In genomic region chr19:21651664-21652063, GRCm38 (mm10) we compare ENCODE assay signal across 9 mouse cellular contexts. TPM values are rescaled to one million over a fixed set of nuclear protein-coding genes. Genes with fewer than 3 reads are reported as not detected.
DNase-seq lines count a peak whose midpoint lies in the region; ATAC-seq and TF ChIP-seq lines count a peak whose summit lies in the region.
"Had no signal": no experiment of that assay in that cellular context is flagged by ENCODE, and none has a peak within 500 bp of the region (broad histone marks: within the 10 kb centered on the region; RNA-seq: fewer than 3 reads in every experiment).

No protein-coding gene starts in this region.

- H3K36me3 ChIP-seq in lung, embryonic 15.5 days, result no peaks in the 10 kb centered on the region
- no peaks in the 10 kb centered on the region for H3K36me3 ChIP-seq in intestine, postnatal 0 days (ENCODE audit: control insufficient read depth, insufficient read depth)
- H3K36me3 ChIP-seq in neural tube, embryonic 13.5 days, result no peaks in the 10 kb centered on the region

- H3K27me3 ChIP-seq in lung, embryonic 15.5 days, result no peaks in the 10 kb centered on the region
- no peaks in the 10 kb centered on the region for H3K27me3 ChIP-seq in intestine, postnatal 0 days (replicated peaks; ENCODE audit: control insufficient read depth, insufficient read depth, low read length)
- H3K27me3 ChIP-seq in neural tube, embryonic 13.5 days, result no peaks in the 10 kb centered on the region

- H3K4me1 ChIP-seq in lung, embryonic 15.5 days, result peaks cover 24% of the 10 kb centered on the region
- peaks cover 6% of the 10 kb centered on the region; the same call in 1 of the 2 replicates for H3K4me1 ChIP-seq in embryonic fibroblast, embryonic 13.5 days (ENCODE audit: control insufficient read depth, insufficient read depth, low read length)
- H3K4me1 ChIP-seq in intestine, postnatal 0 days (replicated peaks; ENCODE audit: control insufficient read depth, insufficient read depth, low read length), result peaks cover 6% of the 10 kb centered on the region
- peaks cover 48% of the 10 kb centered on the region for H3K4me1 ChIP-seq in neural tube, embryonic 13.5 days (replicated peaks)

- peak overlapping the region; percentile 98 for H3K27ac ChIP-seq in lung, embryonic 15.5 days
- peak overlapping the region; percentile 90 for H3K27ac ChIP-seq in embryonic fibroblast, embryonic 13.5 days (ENCODE audit: insufficient read depth, low read length)
- peak overlapping the region; percentile 98 for H3K27ac ChIP-seq in intestine, postnatal 0 days (ENCODE audit: low read depth, low read length)
- no peak overlapping the region for H3K27ac ChIP-seq in neural tube, embryonic 13.5 days (replicated peaks)

- H3K9me3 ChIP-seq in lung, embryonic 15.5 days, result no peaks in the 10 kb centered on the region
- no peaks in the 10 kb centered on the region for H3K9me3 ChIP-seq in intestine, postnatal 0 days (ENCODE audit: control insufficient read depth)
- no peaks in the 10 kb centered on the region for H3K9me3 ChIP-seq in neural tube, embryonic 13.5 days

- DNase-seq in lung, postnatal 10 days, result no peak
- DNase-seq in adrenal gland, adult 18-20 months (ENCODE audit: low spot score in 2 of 2), result no peak
- DNase-seq in spleen, postnatal 4 days (ENCODE audit: low spot score in 2 of 2), result no peak
- no peak for DNase-seq in cerebellum, adult 9-10 months
- DNase-seq: adrenal gland, adult 2 months had no signal

- no peak for TF ChIP-seq CTCF in embryonic fibroblast, embryonic 13.5 days (IDR thresholded peaks at IDR 0.05; ENCODE audit: borderline replicate concordance, insufficient read depth, low read length)
- TF ChIP-seq CTCF in intestine, postnatal 0 days (IDR thresholded peaks at IDR 0.05; ENCODE audit: low read depth), result no peak

- H3K9ac ChIP-seq in lung, embryonic 15.5 days, result peak overlapping the region; percentile 79
- H3K9ac ChIP-seq in intestine, postnatal 0 days (ENCODE audit: low read depth, low read length), result peak overlapping the region; percentile 93; the same call in 1 of the 2 replicates
- peak overlapping the region; percentile 97 for H3K9ac ChIP-seq in neural tube, embryonic 13.5 days

- TF ChIP-seq POLR2A in embryonic fibroblast, embryonic 13.5 days (IDR thresholded peaks at IDR 0.05; ENCODE audit: low read depth, low read length), result no peak

- no peak for ATAC-seq in lung, embryonic 15.5 days (ENCODE audit: borderline replicate concordance, extremely low read depth, low FRiP score, low TSS enrichment)
- no peak for ATAC-seq in intestine, postnatal 0 days
- no peak for ATAC-seq in neural tube, embryonic 13.5 days (ENCODE audit: low read depth)

- H3K4me3 ChIP-seq in lung, embryonic 15.5 days, result peak overlapping the region; percentile 70
- peak overlapping the region; percentile 72 for H3K4me3 ChIP-seq in embryonic fibroblast, embryonic 13.5 days (ENCODE audit: insufficient read depth, low read length)
- peak overlapping the region; percentile 94 for H3K4me3 ChIP-seq in intestine, postnatal 0 days (ENCODE audit: low read depth, low read length)
- H3K4me3 ChIP-seq in neural tube, embryonic 13.5 days, result peak overlapping the region; percentile 93

- 25% methylated on average over 6 of the region's 6 CpGs for WGBS in lung, embryonic 15.5 days
- 17% methylated on average over 6 of the region's 6 CpGs for WGBS in intestine, postnatal 0 days
- WGBS in neural tube, embryonic 13.5 days, result 53% methylated on average over 6 of the region's 6 CpGs

- H3K4me2 ChIP-seq in lung, embryonic 15.5 days, result peak overlapping the region; percentile 66
- H3K4me2 ChIP-seq in intestine, postnatal 0 days (replicated peaks; ENCODE audit: low read depth), result peak overlapping the region; percentile 74
- H3K4me2 ChIP-seq in neural tube, embryonic 13.5 days, result peak overlapping the region; percentile 81

RNA-seq across cellular contexts. Expression of gene 1110059E24Rik, which starts 1.1 kb away (rescaled TPM):
- polyA plus RNA-seq in lung, embryonic 15.5 days (2015; fragmentation: Nextera tagmentation; extraction: Ambion mirVana), result 66.7 and 70.2 TPM in 2 replicates
- 28.4 and 38.7 TPM in 2 replicates for polyA plus RNA-seq in embryonic fibroblast, embryonic 13.5 days (2011; ENCODE audit: insufficient read length, low read depth, missing spikeins)
- polyA plus RNA-seq in intestine, postnatal 0 days (2015; fragmentation: Nextera tagmentation; extraction: Ambion mirVana), result 45.9 and 46.5 TPM in 2 replicates
- polyA plus RNA-seq in neural tube, embryonic 13.5 days (2015; fragmentation: Nextera tagmentation; extraction: Ambion mirVana), result 54.8 and 63.1 TPM in 2 replicates
- total RNA-seq in adrenal gland, adult 18-20 months (2021), result 10 to 100 TPM; 20.8 TPM

RNA-seq across cellular contexts. Expression of gene Abhd17b, which starts 1.3 kb away (rescaled TPM):
- polyA plus RNA-seq in lung, embryonic 15.5 days (2015; fragmentation: Nextera tagmentation; extraction: Ambion mirVana), result 35.7 and 37.9 TPM in 2 replicates
- 23.2 and 25.6 TPM in 2 replicates for polyA plus RNA-seq in embryonic fibroblast, embryonic 13.5 days (2011; ENCODE audit: insufficient read length, low read depth, missing spikeins)
- 26.0 and 29.1 TPM in 2 replicates for polyA plus RNA-seq in intestine, postnatal 0 days (2015; fragmentation: Nextera tagmentation; extraction: Ambion mirVana)
- polyA plus RNA-seq in neural tube, embryonic 13.5 days (2015; fragmentation: Nextera tagmentation; extraction: Ambion mirVana), result 42.2 and 43.0 TPM in 2 replicates
- total RNA-seq in adrenal gland, adult 18-20 months (2021), result 10 to 100 TPM; 31.8 to 42.6 TPM
